Mouse (Mus musculus): ENCODE measurements around the gene Cc2d2a. TPM values are rescaled to one million over a fixed set of nuclear protein-coding genes. Genes with fewer than 3 reads are reported as not detected.

Cc2d2a gene
- polyA plus RNA-seq, 1 experiment from 2014 or later: 9.8 TPM

GRCm38 (mm10) chr5:43781423-43781976 lies 119.4 kb downstream of the Cc2d2a start:
- peak; percentile 80 for ATAC-seq (ENCODE audit: insufficient number of reproducible peaks, low FRiP score)
- peaks cover 19% of the 10 kb centered on the region for H3K4me1 ChIP-seq (replicated peaks)
- H3K4me2 ChIP-seq: peak overlapping the region; percentile 74
- H3K27ac ChIP-seq (ENCODE audit: poor library complexity, severe bottlenecking): peak overlapping the region; percentile 92
- under 1% methylated on average over 41 of the region's 61 CpGs for WGBS
- peak overlapping the region; percentile 85 for H3K4me3 ChIP-seq
- peak overlapping the region; percentile 97 for H3K9ac ChIP-seq
- no peaks in the 10 kb centered on the region for H3K27me3 ChIP-seq (replicated peaks)
- H3K36me3 ChIP-seq: 0 out of 2 replicates have a peak, but pooled peaks cover 3% of the 10 kb centered on the region
- H3K9me3 ChIP-seq (replicated peaks): no peaks in the 10 kb centered on the region

- H3K4me1 ChIP-seq (replicated peaks): peaks cover 15% of the 10 kb centered on the region
- peak overlapping the region; percentile 78 for H3K4me2 ChIP-seq
- H3K27me3 ChIP-seq (replicated peaks): no peaks in the 10 kb centered on the region
- ATAC-seq (ENCODE audit: insufficient number of reproducible peaks, low FRiP score): peak; percentile 92
- WGBS: 4% methylated on average over 82 of the region's 82 CpGs
- H3K9me3 ChIP-seq (replicated peaks): no peaks in the 10 kb centered on the region
- H3K9ac ChIP-seq: peak overlapping the region; percentile 97
- H3K27ac ChIP-seq (ENCODE audit: poor library complexity, severe bottlenecking): peak overlapping the region; percentile 92
- H3K4me3 ChIP-seq: peak overlapping the region; percentile 85
- H3K36me3 ChIP-seq: 0 out of 2 replicates have a peak, but pooled peaks cover 3% of the 10 kb centered on the region
These were observed 120.1 kb downstream of the Cc2d2a start for GRCm38 (mm10) chr5:43781977-43782930.

GRCm38 (mm10) chr5:43783996-43784395 lies 121.8 kb downstream of the Cc2d2a start:
- H3K4me1 ChIP-seq (replicated peaks): peaks cover 12% of the 10 kb centered on the region
- no peak overlapping the region for H3K4me2 ChIP-seq
- no peak overlapping the region for H3K27ac ChIP-seq (ENCODE audit: poor library complexity, severe bottlenecking)
- no peaks in the 10 kb centered on the region for H3K27me3 ChIP-seq (replicated peaks)
- no peak overlapping the region for H3K4me3 ChIP-seq
- 0 out of 2 replicates have a peak, but pooled peaks cover 3% of the 10 kb centered on the region for H3K36me3 ChIP-seq
- WGBS: 75% methylated on average over 2 of the region's 2 CpGs
- H3K9ac ChIP-seq: no peak overlapping the region
- ATAC-seq (ENCODE audit: insufficient number of reproducible peaks, low FRiP score): no peak
- no peaks in the 10 kb centered on the region for H3K9me3 ChIP-seq (replicated peaks)

- H3K9ac ChIP-seq: no peak overlapping the region
- no peak overlapping the region for H3K27ac ChIP-seq (ENCODE audit: poor library complexity, severe bottlenecking)
- H3K4me1 ChIP-seq (replicated peaks): peaks cover 5% of the 10 kb centered on the region
- H3K9me3 ChIP-seq (replicated peaks): no peaks in the 10 kb centered on the region
- H3K4me2 ChIP-seq: no peak overlapping the region
- WGBS: 84% methylated on average over 4 of the region's 4 CpGs
- H3K27me3 ChIP-seq (replicated peaks): no peaks in the 10 kb centered on the region
- H3K36me3 ChIP-seq: no peaks in the 10 kb centered on the region
- no peak for ATAC-seq (ENCODE audit: insufficient number of reproducible peaks, low FRiP score)
- no peak overlapping the region for H3K4me3 ChIP-seq
These were observed 124.5 kb downstream of the Cc2d2a start for GRCm38 (mm10) chr5:43786607-43787006.

- 74% methylated on average over 9 of the region's 9 CpGs for WGBS
- no peak for ATAC-seq (ENCODE audit: insufficient number of reproducible peaks, low FRiP score)
These were observed 126.0 kb downstream of the Cc2d2a start for GRCm38 (mm10) chr5:43787976-43788752.

More at GRCm38 (mm10) chr5:43787976-43788752, 126.0 kb downstream of the Cc2d2a start:
- Histone ChIP-seq H3K27me3 (replicated peaks) (no peaks in the 10 kb centered on the region), H3K9me3 (replicated peaks) (no peaks in the 10 kb centered on the region), H3K36me3 (no peaks in the 10 kb centered on the region), H3K4me2 (no peak overlapping the region), H3K27ac (ENCODE audit: poor library complexity, severe bottlenecking) (no peak overlapping the region), H3K4me3 (no peak overlapping the region), H3K9ac (no peak overlapping the region), H3K4me1 (replicated peaks) (no peaks in the 10 kb centered on the region)

Other genes starting within 250 kb of the Cc2d2a start
- 4.7 TPM in 2 replicates for gene C1qtnf7, start 146.8 kb upstream of the Cc2d2a start, polyA plus RNA-seq (2016; fragmentation: Nextera tagmentation; extraction: Ambion mirVana)
- gene Bst1, start 156.5 kb downstream of the Cc2d2a start, polyA plus RNA-seq (2016; fragmentation: Nextera tagmentation; extraction: Ambion mirVana): 0.06 and 0.09 TPM in 2 replicates
- 48.2 and 50.0 TPM in 2 replicates for gene Fbxl5, start 159.3 kb downstream of the Cc2d2a start, polyA plus RNA-seq (2016; fragmentation: Nextera tagmentation; extraction: Ambion mirVana)
- 23.4 and 24.0 TPM in 2 replicates for gene Cd38, start 206.2 kb downstream of the Cc2d2a start, polyA plus RNA-seq (2016; fragmentation: Nextera tagmentation; extraction: Ambion mirVana)

All from heart, embryonic 12.5 days (tissue).